Mouse (Mus musculus) cerebellum, adult 2 months (tissue): ENCODE measurements around the gene Mical3.

ENCODE experiments used
- CTCF ChIP-seq: fragments of 200-500 bp; IDR thresholded peaks from 2 replicates; pipeline ENCODE4 v1.5.1; 2011; ENCODE audit warnings: low read depth, mild to moderate bottlenecking, control low read depth, low read length, moderate library complexity, borderline replicate concordance; ENCODE audit not compliant: insufficient read depth
- POLR2A ChIP-seq: fragments of 200-500 bp; IDR thresholded peaks from 2 replicates; pipeline ENCODE4 v1.6.1; 2011; ENCODE audit warnings: low read length, control low read depth, borderline replicate concordance; ENCODE audit not compliant: insufficient read depth

GRCm38 (mm10) chr6:121177118-121177708, 46.4 kb upstream of the Mical3 start:
- TF ChIP-seq POLR2A (no peak), CTCF (no peak)
